Mouse (Mus musculus) kidney, embryonic 14.5 days (tissue): ENCODE measurements at regions not wholly inside any gene's neighbourhood (a gene's known extent, or its start where the extent isn't known, plus 50 kb on each side); places are given as distances from the start of the nearest gene placed in this dataset.

Experiments used
- ATAC-seq: fragments of 200-750 bp; cut with Nextera tagmentation; 2 replicates; pipeline ENCODE4 v1.8.0; 2017; ENCODE audit warnings: moderate number of reproducible peaks, mild to moderate bottlenecking, moderate TSS enrichment, moderate library complexity; ENCODE audit not compliant: low FRiP score, low TSS enrichment
- H3K27ac ChIP-seq: fragments of 300-500 bp; sonication (generic); 2 replicates; pipeline ENCODE4 v1.5.1; 2014; ENCODE audit warnings: low read depth, mild to moderate bottlenecking, low read length, moderate library complexity, mixed read lengths
- H3K27me3 ChIP-seq: fragments of 300-500 bp; sonication (generic); 2 replicates; pipeline ENCODE4 v1.6.1; 2014; ENCODE audit warnings: mild to moderate bottlenecking, low read length; ENCODE audit not compliant: control insufficient read depth, insufficient read depth
- H3K36me3 ChIP-seq: fragments of 300-500 bp; sonication (generic); 2 replicates; pipeline ENCODE4 v1.6.1; 2014; ENCODE audit warnings: low read length, mixed read lengths; ENCODE audit not compliant: control insufficient read depth, insufficient read depth
- H3K4me1 ChIP-seq: fragments of 300-500 bp; sonication (generic); 2 replicates; pipeline ENCODE4 v1.6.1; 2014; ENCODE audit warnings: low read length, mixed read lengths; ENCODE audit not compliant: control insufficient read depth, insufficient read depth
- H3K4me2 ChIP-seq: fragments of 300-500 bp; sonication (generic); replicated peaks from 2 replicates; pipeline ENCODE4 v1.6.1; 2014; ENCODE audit warnings: low read depth, mild to moderate bottlenecking, low read length
- H3K4me3 ChIP-seq: fragments of 300-500 bp; sonication (generic); 2 replicates; pipeline ENCODE4 v1.5.1; 2014; ENCODE audit warnings: mild to moderate bottlenecking, low read length
- H3K9ac ChIP-seq: fragments of 300-500 bp; sonication (generic); 2 replicates; pipeline ENCODE4 v1.6.1; 2014; ENCODE audit warnings: low read depth, mild to moderate bottlenecking, low read length, moderate library complexity
- H3K9me3 ChIP-seq: fragments of 300-500 bp; sonication (generic); 2 replicates; pipeline ENCODE4 v1.6.1; 2016; ENCODE audit warnings: low read length; ENCODE audit not compliant: control insufficient read depth
- WGBS: fragments of 180-500 bp; shearing (Covaris S2); extraction: QIAGEN DNeasy Blood & Tissue Kit; methylation state at CpG from one replicate; pipeline ENCODE4 v1.1.7; 2014; 5-methylcytosine and 5-hydroxymethylcytosine counted together

GRCm38 (mm10) chr13:34507224-34507623 lies 146.1 kb downstream of the Pxdc1 start:
- ATAC-seq = no peak
- Histone ChIP-seq H3K36me3 (no peaks in the 10 kb centered on the region), H3K4me3 (no peak overlapping the region), H3K9ac (no peak overlapping the region), H3K27me3 (no peaks in the 10 kb centered on the region), H3K4me1 (no peaks in the 10 kb centered on the region), H3K4me2 (no peak overlapping the region), H3K9me3 (no peaks in the 10 kb centered on the region), H3K27ac (no peak overlapping the region)
- WGBS = 82% methylated on average over 2 of the region's 2 CpGs

GRCm38 (mm10) chr13:34505861-34506260 lies 147.4 kb downstream of the Pxdc1 start:
- Histone ChIP-seq H3K36me3 (no peaks in the 10 kb centered on the region), H3K4me1 (no peaks in the 10 kb centered on the region), H3K27ac (no peak overlapping the region), H3K27me3 (no peaks in the 10 kb centered on the region), H3K4me2 (no peak overlapping the region), H3K9me3 (no peaks in the 10 kb centered on the region), H3K4me3 (no peak overlapping the region), H3K9ac (no peak overlapping the region)
- ATAC-seq = no peak
- WGBS = 86% methylated on average over 2 of the region's 2 CpGs

DNA sequence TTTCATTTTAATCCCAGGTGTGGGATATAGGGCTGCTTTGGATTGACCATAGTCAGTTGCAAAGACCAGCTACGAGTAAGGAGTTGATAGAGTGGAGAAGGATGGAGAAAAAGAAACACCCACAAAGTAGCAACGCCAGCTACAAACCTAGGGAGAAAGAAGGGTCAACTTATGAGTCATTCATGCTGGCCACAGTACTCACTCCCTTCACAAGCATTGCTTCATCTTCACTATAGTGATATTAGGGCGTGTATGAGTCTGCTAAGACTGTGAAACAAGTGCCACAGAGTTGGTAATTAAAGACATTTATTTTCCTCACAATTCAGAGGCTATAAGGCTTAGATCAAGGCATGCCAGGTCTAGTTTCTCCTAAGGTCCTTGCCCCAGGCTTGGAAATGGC lies 148.4 kb downstream of the Pxdc1 start:
- 88% methylated on average over 3 of the region's 3 CpGs for WGBS
- no peaks in the 10 kb centered on the region for H3K4me1 ChIP-seq
- H3K36me3 ChIP-seq = no peaks in the 10 kb centered on the region
- ATAC-seq = no peak
- H3K9ac ChIP-seq = no peak overlapping the region
- H3K9me3 ChIP-seq = no peaks in the 10 kb centered on the region
- no peak overlapping the region for H3K4me2 ChIP-seq
- no peak overlapping the region for H3K4me3 ChIP-seq
- no peaks in the 10 kb centered on the region for H3K27me3 ChIP-seq
- H3K27ac ChIP-seq = no peak overlapping the region

- Histone ChIP-seq H3K27me3 (no peaks in the 10 kb centered on the region), H3K4me1 (no peaks in the 10 kb centered on the region), H3K4me3 (no peak overlapping the region), H3K9me3 (no peaks in the 10 kb centered on the region), H3K4me2 (no peak overlapping the region), H3K36me3 (no peaks in the 10 kb centered on the region), H3K9ac (no peak overlapping the region), H3K27ac (no peak overlapping the region)
- ATAC-seq = no peak
- WGBS = 98% methylated on average over 2 of the region's 2 CpGs
These were observed 153.9 kb upstream of the Slc22a23 start for GRCm38 (mm10) chr13:34498910-34499309.

- 87% methylated on average over 3 of the region's 3 CpGs for WGBS
- H3K4me3 ChIP-seq = no peak overlapping the region
- H3K9me3 ChIP-seq = no peaks in the 10 kb centered on the region
- H3K27me3 ChIP-seq = no peaks in the 10 kb centered on the region
- no peak overlapping the region for H3K27ac ChIP-seq
- no peak overlapping the region for H3K4me2 ChIP-seq
- no peak for ATAC-seq
- no peaks in the 10 kb centered on the region for H3K4me1 ChIP-seq
- no peaks in the 10 kb centered on the region for H3K36me3 ChIP-seq
- no peak overlapping the region for H3K9ac ChIP-seq
These were observed 152.7 kb upstream of the Slc22a23 start for GRCm38 (mm10) chr13:34497667-34498066.

DNA sequence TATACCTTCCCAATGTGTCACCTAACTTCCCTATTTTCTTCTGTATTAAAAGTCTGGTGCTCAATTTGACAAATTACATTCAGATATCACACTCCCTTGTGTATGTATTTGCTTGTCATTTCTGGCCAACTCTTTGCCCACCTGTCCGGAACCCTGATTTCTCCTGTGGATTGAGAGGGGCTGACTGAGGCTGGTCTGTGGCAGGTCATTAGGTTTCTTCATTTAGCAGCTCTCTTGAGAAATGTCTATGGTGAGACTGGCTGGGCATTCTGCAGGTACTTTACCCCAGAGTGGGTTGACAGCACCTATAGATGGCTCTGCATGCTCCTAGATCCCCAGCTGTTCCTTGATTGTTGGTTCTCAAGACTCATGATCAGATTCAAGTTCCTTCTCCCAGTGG lies 139.8 kb upstream of the Slc22a23 start:
- Histone ChIP-seq H3K4me3 (no peak overlapping the region), H3K27ac (no peak overlapping the region), H3K27me3 (no peaks in the 10 kb centered on the region), H3K36me3 (no peaks in the 10 kb centered on the region), H3K9me3 (no peaks in the 10 kb centered on the region), H3K4me1 (no peaks in the 10 kb centered on the region), H3K9ac (no peak overlapping the region), H3K4me2 (no peak overlapping the region)
- WGBS = 89% methylated on average over 1 of the region's 1 CpGs
- no peak for ATAC-seq

- no peaks in the 10 kb centered on the region for H3K4me1 ChIP-seq
- WGBS = 91% methylated on average over 10 of the region's 10 CpGs
These were observed 136.5 kb upstream of the Slc22a23 start for GRCm38 (mm10) chr13:34481461-34481860.

GRCm38 (mm10) chr13:34470410-34470809 lies 125.4 kb upstream of the Slc22a23 start:
- Histone ChIP-seq H3K36me3 (no peaks in the 10 kb centered on the region), H3K4me2 (no peak overlapping the region), H3K4me3 (no peak overlapping the region), H3K27me3 (no peaks in the 10 kb centered on the region), H3K9me3 (no peaks in the 10 kb centered on the region), H3K27ac (no peak overlapping the region), H3K9ac (no peak overlapping the region), H3K4me1 (no peaks in the 10 kb centered on the region)
- WGBS = 71% methylated on average over 1 of the region's 1 CpGs
- ATAC-seq = no peak

More at GRCm38 (mm10) chr13:34481461-34481860, 136.5 kb upstream of the Slc22a23 start:
- Histone ChIP-seq H3K4me3 (no peak overlapping the region), H3K9me3 (no peaks in the 10 kb centered on the region), H3K27me3 (no peaks in the 10 kb centered on the region), H3K4me2 (no peak overlapping the region), H3K9ac (no peak overlapping the region), H3K36me3 (no peaks in the 10 kb centered on the region), H3K27ac (no peak overlapping the region)
- no peak for ATAC-seq

DNA sequence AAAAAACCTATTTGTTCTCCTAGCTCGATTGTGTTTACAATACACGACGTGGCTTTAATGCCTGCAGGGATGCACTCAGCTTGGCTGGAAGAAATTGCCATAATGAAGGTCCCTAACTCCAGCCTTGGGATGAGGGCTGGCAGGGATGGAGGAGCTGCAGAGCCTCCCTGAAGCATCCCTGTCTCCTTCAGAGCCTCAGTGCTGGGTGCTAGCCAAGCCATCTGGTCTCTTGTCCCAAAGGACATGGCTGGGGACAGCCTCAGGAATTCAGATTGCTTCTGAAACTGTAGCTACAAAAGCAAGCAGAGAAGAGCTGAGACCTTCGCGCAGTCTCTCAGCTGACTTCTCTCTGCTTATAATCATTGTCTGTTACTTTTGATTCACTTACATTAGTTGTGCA lies 124.6 kb upstream of the Slc22a23 start:
- Histone ChIP-seq H3K4me2 (no peak overlapping the region), H3K4me1 (no peaks in the 10 kb centered on the region), H3K27ac (no peak overlapping the region), H3K9me3 (no peaks in the 10 kb centered on the region), H3K4me3 (no peak overlapping the region), H3K9ac (no peak overlapping the region), H3K27me3 (no peaks in the 10 kb centered on the region), H3K36me3 (no peaks in the 10 kb centered on the region)
- 90% methylated on average over 5 of the region's 5 CpGs for WGBS
- no peak for ATAC-seq
